Mouse (Mus musculus) left cerebral cortex, postnatal 36 days (tissue): Measurements from ENCODE around the gene Dnajb13. TPM values are rescaled to one million over a fixed set of nuclear protein-coding genes. Genes with fewer than 3 reads are reported as not detected.

ENCODE experiments used
- DNase-seq, 2 experiments: peaks; one replicate each; pipeline ENCODE4 v3.0.0; 2021 to 2022; ENCODE audit warnings: low spot score in 2 of 2, mixed read lengths in 1 of 2
- intact Hi-C: fragments of 180-260 bp; cut with DNase I; formaldehyde crosslinking; loops from one replicate; pipeline ENCODE4 v1.15.1; 2025
- total RNA-seq, 2 experiments: library from RNA; stranded (reverse); gene quantifications; 2 replicates each; pipeline ENCODE4 v1.2.3; 2021

The Dnajb13 gene
- total RNA-seq, 2 experiments from 2014 or later = 0.39 to 0.45 TPM

GRCm38 (mm10) chr7:100520663-100521285 lies 6.0 kb upstream of the Dnajb13 start:
- DNase-seq = peak; percentile 77
- intact Hi-C loops = loop anchor here (5.0 kb wide), 2 partner anchors 122 to 347 kb away; no protein-coding TSS in a partner anchor

DNA sequence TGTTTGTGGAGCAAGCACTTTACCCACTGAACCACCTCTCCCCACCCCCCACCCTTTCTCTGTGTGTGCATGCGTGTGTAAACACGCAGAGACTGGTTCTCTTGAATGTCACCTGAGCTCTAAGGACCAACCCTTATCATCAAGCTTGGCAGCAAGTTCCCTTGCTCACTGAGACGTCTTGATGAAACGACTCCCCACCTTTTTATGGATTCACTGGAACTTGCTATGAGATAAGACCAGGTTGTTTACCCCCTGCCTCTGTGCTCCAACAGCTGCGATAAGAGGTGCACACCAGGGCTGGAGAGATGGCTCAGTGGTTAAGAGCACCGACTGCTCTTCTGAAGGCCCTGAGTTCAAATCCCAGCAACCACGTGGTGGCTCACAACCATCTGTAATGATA lies 5.4 kb upstream of the Dnajb13 start:
- no peak for DNase-seq
- intact Hi-C loops = loop anchor here (5.0 kb wide), 2 partner anchors 122 to 347 kb away; no protein-coding TSS in a partner anchor

- intact Hi-C loops = no loop called here
- DNase-seq = no peak
Observed at GRCm38 (mm10) chr7:100511602-100512001, 3.2 kb downstream of the Dnajb13 start.

DNA sequence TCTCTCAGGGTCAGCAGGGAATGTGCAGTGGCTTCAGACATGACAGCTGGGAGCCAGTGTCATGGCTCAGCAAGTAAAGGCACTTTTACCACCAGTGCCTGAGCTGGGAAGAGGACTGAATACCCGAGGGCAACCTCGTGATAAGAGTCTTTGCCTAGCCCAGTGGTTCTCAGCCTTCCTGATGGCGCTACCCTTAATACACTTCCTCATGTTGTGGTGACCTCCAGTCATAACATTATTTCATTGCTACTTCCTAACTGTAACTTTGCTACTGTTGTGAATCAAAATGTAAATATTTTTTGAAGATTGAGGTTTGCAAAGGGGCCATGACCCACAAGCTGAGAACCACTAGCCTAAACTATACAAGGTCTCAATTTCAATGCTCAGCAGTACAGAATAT lies 6.1 kb downstream of the Dnajb13 start:
- intact Hi-C loops = no loop called here
- DNase-seq = no peak

GRCm38 (mm10) chr7:100506494-100506893 lies 8.3 kb downstream of the Dnajb13 start:
- no peak for DNase-seq
- intact Hi-C loops = no loop called here

DNA sequence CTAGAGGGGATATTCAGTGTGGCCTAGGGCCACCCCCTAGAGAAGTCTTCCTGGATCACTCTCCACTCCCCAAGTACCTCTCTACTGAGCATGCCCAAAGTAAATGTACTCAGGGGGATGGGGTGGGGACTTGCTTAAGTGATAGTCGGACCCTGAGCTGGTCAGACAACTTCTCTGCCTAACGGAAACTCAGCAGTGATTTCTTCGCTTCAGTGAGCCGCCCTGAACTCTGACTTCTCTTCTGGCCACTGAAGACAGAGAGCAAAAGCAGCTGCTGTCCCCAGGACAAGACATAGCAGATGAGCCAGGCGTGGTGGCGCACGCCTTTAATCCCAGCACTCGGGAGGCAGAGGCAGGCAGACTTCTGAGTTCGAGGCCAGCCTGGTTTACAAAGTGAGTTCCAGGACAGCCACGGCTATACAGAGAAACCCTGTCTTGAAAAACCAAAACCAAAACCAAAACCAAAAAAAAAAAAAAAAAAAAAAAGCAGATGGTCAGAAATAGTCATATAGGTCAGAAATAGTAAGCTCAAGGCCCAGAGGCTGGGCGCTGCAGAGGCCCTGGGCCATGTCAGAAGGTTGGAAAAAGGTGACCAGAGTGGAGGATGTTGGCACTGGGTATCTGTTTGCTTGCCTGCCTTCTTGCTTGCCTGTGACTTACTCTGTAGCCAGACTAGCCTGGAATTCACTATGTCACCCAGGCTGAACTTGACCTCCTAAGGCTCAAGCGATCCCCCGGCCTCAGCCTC lies 9.8 kb downstream of the Dnajb13 start:
- no peak for DNase-seq
- intact Hi-C loops = no loop called here

GRCm38 (mm10) chr7:100503076-100503475 lies 11.7 kb downstream of the Dnajb13 start:
- intact Hi-C loops = no loop called here
- DNase-seq = no peak

- DNase-seq = no peak
- intact Hi-C loops = no loop called here
Observed at GRCm38 (mm10) chr7:100502374-100502922, 12.3 kb downstream of the Dnajb13 start.

- intact Hi-C loops = no loop called here
- no peak for DNase-seq
Observed at GRCm38 (mm10) chr7:100501844-100502373, 12.9 kb downstream of the Dnajb13 start.

DNA sequence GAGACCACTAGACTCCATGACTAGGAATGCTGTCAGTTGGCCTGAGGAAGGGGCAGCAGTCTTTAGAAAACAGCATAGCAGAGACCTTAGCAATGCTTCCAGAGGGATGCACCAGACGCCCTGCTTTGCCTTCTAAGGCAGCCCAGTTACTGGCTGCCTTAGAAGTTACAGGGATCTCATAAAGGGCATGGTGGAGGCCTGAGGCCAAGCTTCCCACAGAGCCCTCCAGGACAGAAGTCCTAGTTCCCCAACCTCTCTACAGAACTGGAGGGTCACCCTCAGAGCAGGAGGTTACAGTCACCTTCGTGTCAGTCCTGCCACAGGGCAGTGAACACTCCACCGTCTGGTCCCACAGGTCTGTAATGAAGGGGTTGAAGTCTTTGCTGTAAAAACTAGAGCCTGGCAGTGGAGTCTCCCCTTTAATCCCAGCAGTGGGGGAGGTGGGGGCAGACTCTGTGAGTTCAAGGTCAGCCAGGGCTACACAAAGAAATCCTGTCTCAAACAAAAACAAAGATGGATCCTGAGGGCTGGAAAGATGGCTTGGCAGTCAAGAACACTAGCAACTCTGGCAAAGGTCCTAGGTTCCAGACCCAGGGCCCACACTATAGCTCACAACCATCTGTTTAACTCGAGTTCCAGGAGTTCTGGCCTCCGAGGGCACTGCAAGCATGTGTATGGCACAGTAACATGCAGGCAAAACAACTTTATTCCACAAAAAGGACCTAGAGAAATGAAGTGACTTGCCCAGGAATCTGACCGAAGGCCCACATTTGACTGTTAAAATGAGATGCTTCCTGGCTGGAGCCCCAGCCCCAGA lies 13.5 kb downstream of the Dnajb13 start:
- DNase-seq = no peak
- intact Hi-C loops = no loop called here

DNA sequence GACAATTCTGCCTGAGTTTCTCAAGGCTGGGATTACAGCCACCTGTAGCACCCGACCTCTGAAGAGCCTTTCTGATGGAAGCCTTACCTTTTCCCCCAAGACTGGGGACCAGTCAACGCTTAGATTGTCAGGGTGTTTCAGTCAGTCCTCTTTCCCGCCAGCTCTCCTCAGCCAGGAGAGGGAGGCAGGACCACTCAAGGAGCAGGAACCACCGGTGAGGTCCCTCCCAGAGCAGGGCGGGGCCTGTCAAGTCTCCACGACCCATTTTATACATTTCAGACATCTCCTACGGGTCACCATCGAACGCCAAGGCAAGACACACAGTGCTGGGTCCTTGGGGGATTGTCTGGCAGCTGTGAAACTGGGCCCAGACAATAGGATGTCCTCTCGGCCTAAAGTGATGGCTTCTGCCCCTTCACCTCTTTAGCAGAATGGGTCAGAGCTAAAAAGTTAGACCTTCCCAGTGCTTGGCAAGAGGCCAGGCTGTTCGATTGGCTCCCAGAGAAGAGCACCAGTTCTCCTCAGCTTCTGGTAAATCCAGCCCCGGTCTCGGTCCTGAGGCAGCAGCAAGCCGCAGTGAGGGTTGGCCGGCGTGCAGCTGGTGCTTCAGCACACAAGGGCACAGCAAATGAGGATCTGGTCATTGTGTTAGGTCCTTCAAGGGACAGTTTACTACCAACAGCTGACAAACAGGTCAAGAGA lies 14.3 kb downstream of the Dnajb13 start:
- no peak for DNase-seq
- intact Hi-C loops = no loop called here

DNA sequence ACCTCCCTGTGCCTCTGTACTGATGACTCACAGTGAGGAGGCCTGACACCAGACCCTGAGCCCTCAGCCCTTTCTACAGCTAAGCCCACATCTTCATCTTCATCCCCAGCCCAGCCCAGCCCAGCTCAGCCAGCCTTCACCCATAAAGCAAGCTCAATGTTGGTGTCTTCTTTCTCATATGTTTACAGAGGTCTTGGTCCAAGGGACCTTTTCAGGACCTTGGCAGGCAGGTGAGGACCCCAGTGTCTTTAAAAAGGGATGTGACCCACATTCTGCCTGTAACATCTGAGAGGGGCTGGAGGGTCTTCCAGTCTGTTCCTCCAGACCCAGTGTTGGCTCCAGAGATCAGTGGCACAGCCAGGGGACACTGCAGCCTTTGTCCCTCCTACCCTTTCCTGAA lies 15.3 kb downstream of the Dnajb13 start:
- no peak for DNase-seq
- intact Hi-C loops = no loop called here

GRCm38 (mm10) chr7:100497982-100498381 lies 16.8 kb downstream of the Dnajb13 start:
- intact Hi-C loops = no loop called here
- no peak for DNase-seq

DNA sequence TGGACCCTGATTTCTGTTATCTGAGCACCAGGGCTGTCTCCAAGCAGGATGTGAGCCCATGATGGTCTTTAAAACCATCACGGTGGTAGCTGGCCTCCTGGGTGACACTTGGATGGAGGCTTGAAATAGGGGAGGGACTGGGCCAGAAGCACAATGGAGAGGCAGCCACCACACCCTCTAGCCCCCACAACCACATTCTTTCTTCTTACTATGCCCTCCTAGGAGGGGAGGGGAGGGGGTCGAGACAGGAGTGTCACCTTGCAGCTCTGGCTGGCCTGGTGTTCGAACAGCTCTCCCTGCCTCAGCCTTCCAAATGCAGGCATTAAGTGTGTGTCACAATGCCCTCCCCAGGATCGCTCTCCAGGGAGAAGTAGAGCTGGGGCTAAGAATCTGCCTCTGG lies 17.4 kb downstream of the Dnajb13 start:
- no peak for DNase-seq
- intact Hi-C loops = no loop called here

- intact Hi-C loops = no loop called here
- no peak for DNase-seq
Observed at GRCm38 (mm10) chr7:100496791-100497190, 18.0 kb downstream of the Dnajb13 start.

DNA sequence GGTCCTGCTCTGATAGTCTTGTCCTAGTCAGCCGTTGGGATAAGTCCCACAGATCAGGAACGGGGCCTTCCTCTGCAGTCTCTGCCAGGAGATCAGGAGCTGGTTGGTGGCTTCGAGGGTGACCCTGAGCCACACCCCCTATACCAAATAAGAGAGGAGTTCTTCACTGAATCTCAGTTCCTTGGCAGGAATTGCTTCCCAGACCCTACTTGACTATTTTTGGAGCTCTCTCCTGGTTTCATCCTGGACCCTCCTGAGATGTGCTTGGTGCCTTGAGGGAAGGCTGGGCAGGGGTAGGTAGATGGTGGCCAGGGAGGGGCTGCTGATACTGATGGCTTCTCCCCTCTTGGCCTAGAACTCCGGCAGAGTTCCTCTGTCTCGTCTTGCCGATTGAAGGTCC lies 18.4 kb downstream of the Dnajb13 start:
- no peak for DNase-seq
- intact Hi-C loops = no loop called here

GRCm38 (mm10) chr7:100495581-100496251 lies 19.0 kb downstream of the Dnajb13 start:
- DNase-seq = peak; percentile 67 to 72
- intact Hi-C loops = no loop called here

DNA sequence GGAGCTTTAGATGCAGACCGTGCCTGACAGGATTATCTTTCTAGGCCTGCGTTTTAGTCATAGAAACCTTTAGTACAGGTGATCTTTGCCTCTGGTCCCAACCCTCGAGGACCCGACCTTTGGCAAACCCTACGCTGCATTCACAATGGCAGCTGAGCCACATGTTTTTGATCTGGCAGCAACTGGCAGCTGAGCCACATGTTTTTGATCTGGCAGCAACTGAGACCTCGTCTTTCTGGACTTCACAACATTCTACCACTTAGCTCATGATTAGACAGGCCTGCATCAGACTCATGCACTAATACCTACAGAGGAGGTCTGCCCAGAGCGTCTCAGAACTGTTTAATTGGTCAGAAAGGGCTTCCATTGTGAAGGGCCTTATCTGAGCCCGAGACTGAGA lies 19.7 kb downstream of the Dnajb13 start:
- intact Hi-C loops = no loop called here
- no peak for DNase-seq

DNA sequence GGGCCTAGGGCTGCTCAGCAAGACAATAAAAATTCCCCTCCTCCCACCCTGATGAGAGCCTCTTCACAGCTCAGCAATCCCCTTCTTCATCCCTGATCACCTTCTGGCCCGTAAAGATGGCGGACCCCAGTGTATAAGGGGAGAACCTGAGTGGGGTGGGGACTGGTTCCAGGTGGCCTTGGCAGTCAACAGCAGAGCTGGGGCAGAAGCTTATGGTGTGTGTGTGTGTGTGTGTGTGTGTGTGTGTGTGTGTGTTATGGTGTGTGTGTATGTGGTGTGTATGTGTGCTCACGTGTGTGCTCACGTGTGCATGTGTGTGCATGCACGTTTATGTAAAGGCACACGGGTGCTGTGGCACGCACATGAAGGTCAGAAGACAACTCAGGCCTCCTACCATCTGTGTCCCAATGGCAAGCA lies 20.3 kb downstream of the Dnajb13 start:
- intact Hi-C loops = no loop called here
- DNase-seq = no peak
